Mouse (Mus musculus) neural tube, embryonic 15.5 days (tissue): ENCODE measurements at regions not wholly inside any gene's neighbourhood (a gene's known extent, or its start where the extent isn't known, plus 50 kb on each side); places are given as distances from the start of the nearest gene placed in this dataset.

Experiments used
- ATAC-seq: fragments of 200-750 bp; cut with Nextera tagmentation; 2 replicates; pipeline ENCODE4 v1.8.0; 2017; ENCODE audit warnings: mild to moderate bottlenecking, moderate TSS enrichment, moderate library complexity; ENCODE audit not compliant: low FRiP score
- H3K27ac ChIP-seq: fragments of 300-500 bp; sonication (generic); replicated peaks from 2 replicates; pipeline ENCODE4 v1.5.1; 2015; ENCODE audit warnings: mild to moderate bottlenecking, inconsistent platforms
- H3K27me3 ChIP-seq: fragments of 300-500 bp; sonication (generic); replicated peaks from 2 replicates; pipeline ENCODE4 v1.6.1; 2015; ENCODE audit warnings: inconsistent platforms
- H3K36me3 ChIP-seq: fragments of 300-500 bp; sonication (generic); 2 replicates; pipeline ENCODE4 v1.6.1; 2015; ENCODE audit warnings: inconsistent platforms
- H3K4me1 ChIP-seq: fragments of 300-500 bp; sonication (generic); 2 replicates; pipeline ENCODE4 v1.6.1; 2015; ENCODE audit warnings: inconsistent platforms
- H3K4me2 ChIP-seq: fragments of 300-500 bp; sonication (generic); 2 replicates; pipeline ENCODE4 v1.6.1; 2015; ENCODE audit warnings: inconsistent platforms, mild to moderate bottlenecking, moderate library complexity
- H3K4me3 ChIP-seq: fragments of 300-500 bp; sonication (generic); replicated peaks from 2 replicates; pipeline ENCODE4 v1.5.1; 2015; ENCODE audit warnings: mild to moderate bottlenecking, inconsistent platforms
- H3K9ac ChIP-seq: fragments of 300-500 bp; sonication (generic); replicated peaks from 2 replicates; pipeline ENCODE4 v1.6.1; 2015; ENCODE audit warnings: mild to moderate bottlenecking, inconsistent platforms
- H3K9me3 ChIP-seq: fragments of 300-500 bp; sonication (generic); replicated peaks from 2 replicates; pipeline ENCODE4 v1.6.1; 2016; ENCODE audit warnings: inconsistent platforms
- WGBS: fragments of 180-500 bp; shearing (Covaris S2); methylation state at CpG from one replicate; pipeline ENCODE4 v1.1.7; 2015; ENCODE audit warnings: mixed read lengths; 5-methylcytosine and 5-hydroxymethylcytosine counted together

DNA sequence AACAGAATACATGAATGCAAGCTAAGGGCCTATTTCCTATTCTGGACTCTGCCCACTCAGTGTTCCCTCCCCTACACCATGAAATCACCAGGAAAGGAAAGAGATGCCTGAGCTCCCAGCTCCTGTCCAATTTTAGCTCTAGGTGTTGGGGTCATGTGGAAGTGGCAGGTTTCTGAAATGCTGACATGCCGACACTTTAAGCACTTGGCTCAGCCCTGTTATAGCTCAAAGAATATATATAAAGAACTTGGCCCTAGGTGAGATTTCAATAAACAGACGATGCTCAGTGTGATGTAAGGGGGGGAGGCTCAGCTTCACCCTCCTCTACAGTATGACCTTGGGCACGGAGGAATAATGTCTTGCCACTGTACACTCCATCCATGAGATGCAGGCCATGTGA is 50.4 kb upstream of the Akap13 start:
- H3K9me3 ChIP-seq = no peaks in the 10 kb centered on the region
- WGBS = 90% methylated on average over 3 of the region's 3 CpGs
- no peaks in the 10 kb centered on the region for H3K36me3 ChIP-seq
- H3K9ac ChIP-seq = no peak overlapping the region
- no peak overlapping the region for H3K27ac ChIP-seq
- no peaks in the 10 kb centered on the region for H3K4me1 ChIP-seq
- ATAC-seq = no peak
- no peak overlapping the region for H3K4me2 ChIP-seq
- H3K4me3 ChIP-seq = no peak overlapping the region
- H3K27me3 ChIP-seq = no peaks in the 10 kb centered on the region
